Mouse (Mus musculus) intestine, postnatal 0 days (tissue): Measurements from ENCODE around the gene Hdac9. TPM values are rescaled to one million over a fixed set of nuclear protein-coding genes. Genes with fewer than 3 reads are reported as not detected.

Source experiments
- ATAC-seq: fragments of 200-750 bp; cut with Nextera tagmentation; 2 replicates; pipeline ENCODE4 v1.8.0; 2017; ENCODE audit warnings: mild to moderate bottlenecking, moderate TSS enrichment, moderate library complexity
- H3K27ac ChIP-seq: fragments of 300-500 bp; sonication (generic); 2 replicates; pipeline ENCODE4 v1.5.1; 2014; ENCODE audit warnings: mild to moderate bottlenecking, low read depth, low read length, moderate library complexity
- H3K27me3 ChIP-seq: fragments of 300-500 bp; sonication (generic); replicated peaks from 2 replicates; pipeline ENCODE4 v1.6.1; 2014; ENCODE audit warnings: low read length, mixed read lengths; ENCODE audit not compliant: control insufficient read depth, insufficient read depth
- H3K36me3 ChIP-seq: fragments of 300-500 bp; sonication (generic); 2 replicates; pipeline ENCODE4 v1.6.1; 2014; ENCODE audit warnings: mild to moderate bottlenecking, moderate library complexity; ENCODE audit not compliant: control insufficient read depth, insufficient read depth
- H3K4me1 ChIP-seq: fragments of 300-500 bp; sonication (generic); replicated peaks from 2 replicates; pipeline ENCODE4 v1.6.1; 2014; ENCODE audit warnings: antibody characterized with exemption, low read length, mixed read lengths; ENCODE audit not compliant: control insufficient read depth, insufficient read depth
- H3K4me2 ChIP-seq: fragments of 300-500 bp; sonication (generic); replicated peaks from 2 replicates; pipeline ENCODE4 v1.6.1; 2014; ENCODE audit warnings: low read depth, mild to moderate bottlenecking, moderate library complexity
- H3K4me3 ChIP-seq: fragments of 300-500 bp; sonication (generic); 2 replicates; pipeline ENCODE4 v1.5.1; 2014; ENCODE audit warnings: low read depth, low read length
- H3K9ac ChIP-seq: fragments of 300-500 bp; sonication (generic); 2 replicates; pipeline ENCODE4 v1.6.1; 2014; ENCODE audit warnings: mild to moderate bottlenecking, low read depth, low read length
- H3K9me3 ChIP-seq: fragments of 300-500 bp; sonication (generic); 2 replicates; pipeline ENCODE4 v1.6.1; 2016; ENCODE audit warnings: mixed run types; ENCODE audit not compliant: control insufficient read depth
- CTCF ChIP-seq: sonication (generic); IDR thresholded peaks from 2 replicates; pipeline ENCODE4 v1.5.1; 2016; ENCODE audit warnings: low read depth, mild to moderate bottlenecking, control low read depth, antibody characterized with exemption, moderate library complexity
- WGBS: fragments of 180-500 bp; shearing (Covaris S2); extraction: QIAGEN DNeasy Blood & Tissue Kit; methylation state at CpG from one replicate; pipeline ENCODE4 v1.1.7; 2014; 5-methylcytosine and 5-hydroxymethylcytosine counted together
- polyA plus RNA-seq: library from polyadenylated mRNA; unstranded; fragments of >200 nt; fragmentation: Nextera tagmentation; extraction: Ambion mirVana; gene quantifications from 2 replicates; pipeline ENCODE4 v1.2.1, GENCODE M21; 2015

Gene Hdac9
- polyA plus RNA-seq, 1 experiment from 2014 or later: 1.4 TPM

GRCm38 (mm10) chr12:34837318-34837717, 79.6 kb downstream of the Hdac9 start:
- Histone ChIP-seq H3K9me3 (no peaks in the 10 kb centered on the region), H3K4me1 (no peaks in the 10 kb centered on the region), H3K4me2 (no peak overlapping the region), H3K9ac (no peak overlapping the region), H3K36me3 (no peaks in the 10 kb centered on the region), H3K27me3 (no peaks in the 10 kb centered on the region), H3K27ac (no peak overlapping the region), H3K4me3 (no peak overlapping the region)
- ATAC-seq: no peak
- 63% methylated on average over 5 of the region's 5 CpGs for WGBS
- no peak for TF ChIP-seq CTCF

GRCm38 (mm10) chr12:34836864-34837263, 80.0 kb downstream of the Hdac9 start:
- WGBS: 56% methylated on average over 1 of the region's 1 CpGs
- Histone ChIP-seq H3K4me2 (no peak overlapping the region), H3K36me3 (no peaks in the 10 kb centered on the region), H3K9ac (no peak overlapping the region), H3K4me3 (no peak overlapping the region), H3K27me3 (no peaks in the 10 kb centered on the region), H3K4me1 (no peaks in the 10 kb centered on the region), H3K9me3 (no peaks in the 10 kb centered on the region), H3K27ac (no peak overlapping the region)
- no peak for ATAC-seq
- TF ChIP-seq CTCF: no peak

- Histone ChIP-seq H3K4me2 (no peak overlapping the region), H3K9me3 (no peaks in the 10 kb centered on the region), H3K4me1 (no peaks in the 10 kb centered on the region), H3K27ac (no peak overlapping the region), H3K4me3 (no peak overlapping the region), H3K9ac (no peak overlapping the region), H3K36me3 (no peaks in the 10 kb centered on the region), H3K27me3 (no peaks in the 10 kb centered on the region)
- 89% methylated on average over 1 of the region's 1 CpGs for WGBS
- no peak for TF ChIP-seq CTCF
- no peak for ATAC-seq
Observed at GRCm38 (mm10) chr12:34836085-34836484, 80.8 kb downstream of the Hdac9 start.

- no peak for ATAC-seq
- no peak overlapping the region for H3K4me3 ChIP-seq
- no peak for TF ChIP-seq CTCF
- H3K4me2 ChIP-seq: no peak overlapping the region
- H3K27me3 ChIP-seq: no peaks in the 10 kb centered on the region
- WGBS: 61% methylated on average over 3 of the region's 3 CpGs
- H3K9me3 ChIP-seq: no peaks in the 10 kb centered on the region
- no peak overlapping the region for H3K27ac ChIP-seq
- H3K36me3 ChIP-seq: no peaks in the 10 kb centered on the region
- H3K9ac ChIP-seq: no peak overlapping the region
- H3K4me1 ChIP-seq: no peaks in the 10 kb centered on the region
Observed at GRCm38 (mm10) chr12:34835493-34835892, 81.4 kb downstream of the Hdac9 start.

- no peak overlapping the region for H3K4me3 ChIP-seq
- no peaks in the 10 kb centered on the region for H3K27me3 ChIP-seq
- H3K36me3 ChIP-seq: no peaks in the 10 kb centered on the region
- ATAC-seq: no peak
- 76% methylated on average over 3 of the region's 3 CpGs for WGBS
- no peak for TF ChIP-seq CTCF
- no peaks in the 10 kb centered on the region for H3K4me1 ChIP-seq
- H3K4me2 ChIP-seq: no peak overlapping the region
- H3K9ac ChIP-seq: no peak overlapping the region
- H3K27ac ChIP-seq: no peak overlapping the region
- no peaks in the 10 kb centered on the region for H3K9me3 ChIP-seq
Observed at GRCm38 (mm10) chr12:34828684-34829083, 88.2 kb downstream of the Hdac9 start.

GRCm38 (mm10) chr12:34826931-34827330, 90.0 kb downstream of the Hdac9 start:
- no peak overlapping the region for H3K4me2 ChIP-seq
- H3K36me3 ChIP-seq: no peaks in the 10 kb centered on the region
- H3K9me3 ChIP-seq: no peaks in the 10 kb centered on the region
- ATAC-seq: no peak
- H3K27me3 ChIP-seq: no peaks in the 10 kb centered on the region
- no peak overlapping the region for H3K9ac ChIP-seq
- TF ChIP-seq CTCF: no peak
- H3K27ac ChIP-seq: no peak overlapping the region
- no peaks in the 10 kb centered on the region for H3K4me1 ChIP-seq
- WGBS: 68% methylated on average over 4 of the region's 4 CpGs
- H3K4me3 ChIP-seq: no peak overlapping the region

- H3K27me3 ChIP-seq: no peaks in the 10 kb centered on the region
- 56% methylated on average over 6 of the region's 6 CpGs for WGBS
- TF ChIP-seq CTCF: no peak
Observed at GRCm38 (mm10) chr12:34820229-34820628, 96.7 kb downstream of the Hdac9 start.

More at GRCm38 (mm10) chr12:34820229-34820628, 96.7 kb downstream of the Hdac9 start:
- ATAC-seq: no peak
- no peak overlapping the region for H3K4me3 ChIP-seq
- no peaks in the 10 kb centered on the region for H3K4me1 ChIP-seq
- H3K9ac ChIP-seq: no peak overlapping the region
- no peak overlapping the region for H3K27ac ChIP-seq
- no peak overlapping the region for H3K4me2 ChIP-seq
- H3K36me3 ChIP-seq: no peaks in the 10 kb centered on the region
- H3K9me3 ChIP-seq: no peaks in the 10 kb centered on the region
